Comparison of ENCODE assay signal across 17 mouse cellular contexts in genomic region chr2:143677869-143678268, GRCm38 (mm10).
"Had no signal": no experiment of that assay in that cellular context is flagged by ENCODE, and none has a peak within 500 bp of the region (broad histone marks: within the 10 kb centered on the region; RNA-seq: fewer than 3 reads in every experiment).

No protein-coding gene starts in this region.

- H3K4me3 ChIP-seq: midbrain, embryonic 10.5 days; midbrain, embryonic 12.5 days; myocyte; neural tube, embryonic 13.5 days; neural tube, embryonic 15.5 days had no signal

- DNase-seq: lung, adult 18-20 months; lung, embryonic 14.5 days; lung, postnatal 10 days; lung, postnatal 4 days; midbrain, embryonic 14.5 days; retina, postnatal 1 day; right cerebral cortex, postnatal 25 days; right cerebral cortex, postnatal 4 days; spleen, adult 18-20 months; thymus, adult 2 months; thymus, postnatal 25 days; thymus, postnatal 4 days had no signal

- H3K27ac ChIP-seq: midbrain, embryonic 10.5 days; midbrain, embryonic 12.5 days; neural tube, embryonic 13.5 days; neural tube, embryonic 15.5 days had no signal

- H3K4me1 ChIP-seq: midbrain, embryonic 12.5 days had no signal
